Mouse (Mus musculus) forebrain, postnatal 0 days (tissue): Measurements from ENCODE around the gene Scn4a. TPM values are rescaled to one million over a fixed set of nuclear protein-coding genes. Genes with fewer than 3 reads are reported as not detected.

Source experiments
- ATAC-seq: fragments of 200-750 bp; cut with Nextera tagmentation; 2 replicates; pipeline ENCODE4 v1.8.0; 2017; ENCODE audit warnings: mild to moderate bottlenecking, moderate library complexity
- DNase-seq: peaks from one replicate; pipeline ENCODE4 v3.0.0-alpha.2; 2015
- H3K27ac ChIP-seq: fragments of 300-500 bp; sonication (generic); 2 replicates; pipeline ENCODE4 v1.5.1; 2014; ENCODE audit warnings: low read depth, mild to moderate bottlenecking, antibody characterized with exemption, low read length, moderate library complexity, mixed read lengths
- H3K27me3 ChIP-seq: fragments of 300-500 bp; sonication (generic); 2 replicates; pipeline ENCODE4 v1.6.1; 2014; ENCODE audit warnings: mild to moderate bottlenecking, low read length, mixed read lengths; ENCODE audit not compliant: insufficient read depth
- H3K36me3 ChIP-seq: fragments of 300-500 bp; sonication (generic); 2 replicates; pipeline ENCODE4 v1.6.1; 2014; ENCODE audit warnings: mild to moderate bottlenecking, moderate library complexity; ENCODE audit not compliant: insufficient read depth
- H3K4me1 ChIP-seq: fragments of 300-500 bp; sonication (generic); 2 replicates; pipeline ENCODE4 v1.6.1; 2014; ENCODE audit warnings: antibody characterized with exemption; ENCODE audit not compliant: insufficient read depth
- H3K4me2 ChIP-seq: fragments of 300-500 bp; sonication (generic); 2 replicates; pipeline ENCODE4 v1.6.1; 2014; ENCODE audit warnings: low read depth, mild to moderate bottlenecking, moderate library complexity
- H3K4me3 ChIP-seq: fragments of 300-500 bp; sonication (generic); 2 replicates; pipeline ENCODE4 v1.5.1; 2014; ENCODE audit warnings: low read depth, low read length, mixed read lengths
- H3K9ac ChIP-seq: fragments of 300-500 bp; sonication (generic); 2 replicates; pipeline ENCODE4 v1.6.1; 2014; ENCODE audit warnings: mild to moderate bottlenecking
- H3K9me3 ChIP-seq: fragments of 300-500 bp; sonication (generic); 2 replicates; pipeline ENCODE4 v1.6.1; 2016; ENCODE audit warnings: low read length
- CTCF ChIP-seq: sonication (generic); IDR thresholded peaks from 2 replicates; pipeline ENCODE4 v1.5.1; 2016; ENCODE audit warnings: antibody characterized with exemption, control low read depth, low read depth
- WGBS: fragments of 180-500 bp; shearing (Covaris S2); extraction: QIAGEN DNeasy Blood & Tissue Kit; methylation state at CpG from one replicate; pipeline ENCODE4 v1.1.7; 2014; 5-methylcytosine and 5-hydroxymethylcytosine counted together
- polyA plus RNA-seq: library from polyadenylated mRNA; unstranded; fragments of >200 nt; fragmentation: Nextera tagmentation; extraction: Ambion mirVana; gene quantifications from 2 replicates; pipeline ENCODE4 v1.2.1, GENCODE M21; 2015
- total RNA-seq: library from RNA; depleted of rRNA; stranded (reverse); fragments of >200 nt; gene quantifications from 2 replicates; pipeline ENCODE4 v1.2.3, GENCODE M21; 2014

The Scn4a gene
- total and polyA plus RNA-seq, 2 experiments from 2014 or later: 0.06 TPM; not detected in 1

GRCm38 (mm10) chr11:106359350-106359749, 6.3 kb upstream of the Scn4a start:
- 0 out of 2 replicates have a peak, but pooled peaks have one; percentile 33 for TF ChIP-seq CTCF
- Histone ChIP-seq H3K4me1 (no peaks in the 10 kb centered on the region), H3K27me3 (no peaks in the 10 kb centered on the region)

DNA sequence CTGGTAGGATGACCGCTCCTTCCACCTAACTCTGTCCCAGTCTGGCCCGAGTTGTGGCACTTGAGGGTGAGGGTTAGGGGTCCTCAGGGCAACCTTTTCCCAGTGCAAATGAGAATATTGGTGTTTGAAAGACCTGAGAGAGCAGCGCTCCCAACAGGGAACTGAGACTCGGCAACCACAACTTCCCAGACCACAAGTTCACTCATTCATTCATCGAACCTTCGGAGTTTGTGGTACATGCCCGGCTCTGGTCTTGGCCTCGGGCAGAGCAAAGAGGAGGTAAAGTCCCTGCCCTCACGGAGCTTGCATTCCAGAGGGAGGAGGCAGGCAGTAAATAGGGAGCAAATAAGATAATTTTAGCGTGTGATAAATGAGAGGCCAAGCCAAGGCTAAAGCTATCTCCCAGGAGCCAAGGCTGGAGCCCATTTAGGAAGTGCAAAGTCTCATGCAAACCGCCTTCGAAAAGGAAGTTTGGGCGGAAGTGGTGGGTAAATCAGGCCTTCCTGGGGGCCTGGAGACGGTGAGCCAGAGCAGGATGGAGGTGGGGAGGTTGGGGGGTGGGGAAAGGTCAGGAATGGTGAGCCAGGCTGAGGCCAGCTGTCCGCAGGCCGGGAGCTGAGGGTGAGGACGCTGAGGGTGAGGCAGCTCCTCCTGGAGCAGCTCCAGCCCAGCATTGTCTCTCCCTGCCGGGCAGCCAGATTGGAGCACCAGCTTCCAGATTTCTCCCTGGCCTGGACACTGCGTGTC, 2.5 kb upstream of the Scn4a start:
- Histone ChIP-seq H3K4me3 (no peak overlapping the region), H3K27ac (no peak overlapping the region), H3K36me3 (no peaks in the 10 kb centered on the region), H3K4me1 (no peaks in the 10 kb centered on the region), H3K9me3 (no peaks in the 10 kb centered on the region), H3K9ac (no peak overlapping the region), H3K4me2 (no peak overlapping the region), H3K27me3 (no peaks in the 10 kb centered on the region)
- no peak for ATAC-seq
- no peak for TF ChIP-seq CTCF
- DNase-seq: no peak
- 80% methylated on average over 19 of the region's 19 CpGs for WGBS

More at GRCm38 (mm10) chr11:106359350-106359749, 6.3 kb upstream of the Scn4a start:
- ATAC-seq (no peak), DNase-seq (no peak)
- WGBS: 21% methylated on average over 5 of the region's 5 CpGs
- Histone ChIP-seq H3K4me2 (no peak overlapping the region), H3K9ac (no peak overlapping the region), H3K9me3 (no peaks in the 10 kb centered on the region), H3K27ac (no peak overlapping the region), H3K36me3 (no peaks in the 10 kb centered on the region), H3K4me3 (no peak overlapping the region)

DNA sequence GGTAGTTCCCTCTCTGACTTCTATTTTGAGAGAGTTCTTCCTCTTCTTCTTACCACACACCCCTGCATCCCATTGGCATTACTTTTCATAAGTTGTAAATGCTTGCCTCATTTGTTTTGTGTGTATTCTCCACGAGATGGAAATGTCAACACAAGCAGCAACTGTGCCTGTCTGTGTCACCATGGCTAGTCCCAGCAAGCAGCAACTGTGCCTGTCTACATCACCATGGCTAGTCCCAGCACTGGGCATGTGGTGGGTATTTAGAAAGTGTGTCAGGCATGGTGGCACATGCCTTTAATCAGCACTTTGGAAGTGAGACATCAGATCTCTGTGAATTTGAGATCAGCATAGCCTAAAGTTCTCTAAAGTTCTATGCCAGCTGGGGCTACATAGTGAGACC, 1.1 kb upstream of the Scn4a start:
- DNase-seq (no peak), ATAC-seq (no peak)
- no peak overlapping the region for H3K4me3 ChIP-seq
- no peak overlapping the region for H3K27ac ChIP-seq
- 62% methylated on average over 1 of the region's 1 CpGs for WGBS
- H3K9ac ChIP-seq: no peak overlapping the region
- H3K27me3 ChIP-seq: no peaks in the 10 kb centered on the region
- no peak for TF ChIP-seq CTCF
- H3K4me1 ChIP-seq: no peaks in the 10 kb centered on the region
- H3K9me3 ChIP-seq: no peaks in the 10 kb centered on the region
- no peak overlapping the region for H3K4me2 ChIP-seq
- no peaks in the 10 kb centered on the region for H3K36me3 ChIP-seq

GRCm38 (mm10) chr11:106351941-106352340, 1.1 kb downstream of the Scn4a start:
- Histone ChIP-seq H3K27ac (no peak overlapping the region), H3K9ac (no peak overlapping the region), H3K4me2 (no peak overlapping the region), H3K4me3 (no peak overlapping the region), H3K36me3 (no peaks in the 10 kb centered on the region), H3K9me3 (no peaks in the 10 kb centered on the region), H3K4me1 (no peaks in the 10 kb centered on the region), H3K27me3 (no peaks in the 10 kb centered on the region)
- WGBS: 77% methylated on average over 4 of the region's 4 CpGs
- no peak for TF ChIP-seq CTCF
- DNase-seq: no peak
- no peak for ATAC-seq

GRCm38 (mm10) chr11:106351253-106351652, 1.8 kb downstream of the Scn4a start:
- no peak overlapping the region for H3K27ac ChIP-seq
- no peak for TF ChIP-seq CTCF
- DNase-seq (no peak), ATAC-seq (no peak)
- no peaks in the 10 kb centered on the region for H3K27me3 ChIP-seq
- no peak overlapping the region for H3K4me2 ChIP-seq
- no peaks in the 10 kb centered on the region for H3K36me3 ChIP-seq
- H3K4me3 ChIP-seq: no peak overlapping the region
- WGBS: 62% methylated on average over 3 of the region's 3 CpGs
- no peaks in the 10 kb centered on the region for H3K9me3 ChIP-seq
- H3K9ac ChIP-seq: no peak overlapping the region
- H3K4me1 ChIP-seq: no peaks in the 10 kb centered on the region

DNA sequence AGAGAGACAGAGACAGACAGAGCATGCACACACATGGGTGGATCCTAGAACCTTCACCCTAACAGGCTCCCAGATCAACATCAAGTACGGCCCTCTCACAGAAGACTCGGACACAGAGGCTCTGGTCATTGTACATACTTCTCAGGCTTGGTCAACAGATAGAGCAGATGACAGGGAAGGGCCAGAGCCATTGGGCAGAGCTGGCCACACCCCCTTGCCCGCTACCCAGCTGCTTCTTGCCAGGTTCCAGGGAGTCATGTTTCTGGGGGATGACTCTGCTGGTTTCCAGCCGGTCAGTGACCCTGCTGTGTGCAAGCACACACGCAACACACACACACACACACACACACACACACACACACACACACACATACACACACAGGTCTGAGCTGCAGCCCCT, 2.2 kb downstream of the Scn4a start:
- Histone ChIP-seq H3K9ac (no peak overlapping the region), H3K4me1 (no peaks in the 10 kb centered on the region), H3K9me3 (no peaks in the 10 kb centered on the region), H3K36me3 (no peaks in the 10 kb centered on the region), H3K27ac (no peak overlapping the region), H3K27me3 (no peaks in the 10 kb centered on the region), H3K4me2 (no peak overlapping the region), H3K4me3 (no peak overlapping the region)
- TF ChIP-seq CTCF: no peak
- no peak for DNase-seq
- ATAC-seq: no peak
- 56% methylated on average over 5 of the region's 5 CpGs for WGBS

GRCm38 (mm10) chr11:106349772-106350171, 3.3 kb downstream of the Scn4a start:
- TF ChIP-seq CTCF: no peak
- no peak overlapping the region for H3K4me2 ChIP-seq
- H3K4me1 ChIP-seq: no peaks in the 10 kb centered on the region
- H3K9ac ChIP-seq: no peak overlapping the region
- 90% methylated on average over 6 of the region's 6 CpGs for WGBS
- DNase-seq: no peak
- no peak overlapping the region for H3K27ac ChIP-seq
- no peaks in the 10 kb centered on the region for H3K27me3 ChIP-seq
- ATAC-seq: no peak
- no peaks in the 10 kb centered on the region for H3K36me3 ChIP-seq
- no peak overlapping the region for H3K4me3 ChIP-seq
- no peaks in the 10 kb centered on the region for H3K9me3 ChIP-seq
